Mouse (Mus musculus) Patski (cell line): ENCODE results near the gene Chkb. TPM values are rescaled to one million over a fixed set of nuclear protein-coding genes. Genes with fewer than 3 reads are reported as not detected.

Experiments
- ATAC-seq: fragments of 100-300 bp; one replicate; pipeline ENCODE4 v1.8.0; 2021
- CTCF ChIA-PET: fragments of 350-600 bp; sonication (Branson Sonifier 250); formaldehyde crosslinking; loops from one replicate; lab custom pipeline; 2022; ENCODE audit warnings: inconsistent platforms; lab: Charles Lee
- POLR2A ChIA-PET: fragments of 350-600 bp; sonication (Branson Sonifier 250); formaldehyde crosslinking; loops from one replicate; lab custom pipeline; 2022; ENCODE audit warnings: antibody characterized with exemption, inconsistent platforms; lab: Charles Lee
- DNase-seq: peaks from one replicate; pipeline ENCODE4 v3.0.0-alpha.2; 2011; ENCODE audit warnings: low read depth, low spot score
- H3K27me3 ChIP-seq: fragments of 371-371 bp; one replicate; pipeline ENCODE4 v1.5.1; 2021
- CTCF ChIP-seq: fragments of 100-300 bp; IDR thresholded peaks from one replicate; pipeline ENCODE4 v1.5.1; 2021
- in situ Hi-C: fragments of 300-500 bp; cut with MboI; formaldehyde crosslinking; loops from 3 replicates; pipeline ENCODE4 v1.11.1; 2018; ENCODE audit warnings: low pct_unique_long_range_greater_than_20kb, mixed read lengths
- polyA plus RNA-seq: library from polyadenylated mRNA; unstranded; gene quantifications from one replicate; pipeline ENCODE4 v1.2.3, GENCODE M21; 2021

The Chkb gene
- polyA plus RNA-seq, 1 experiment from 2014 or later = 63.5 TPM

- ATAC-seq (no peak), DNase-seq (no peak)
- in situ Hi-C loops = no loop called here
- CTCF ChIA-PET = interaction anchor here (1.2 kb wide), 1 partner anchor 20 kb away, joined by 3 read pairs; no protein-coding TSS in a partner anchor
- peaks cover 40% of the 10 kb centered on the region for H3K27me3 ChIP-seq
- no peak for TF ChIP-seq CTCF
- POLR2A ChIA-PET = interaction anchor here (1.0 kb wide), 1 partner anchor 9 kb away, joined by 3 read pairs; no protein-coding TSS in a partner anchor
These were observed 30.0 kb downstream of the Chkb start for GRCm38 (mm10) chr15:89399716-89400115.

DNA sequence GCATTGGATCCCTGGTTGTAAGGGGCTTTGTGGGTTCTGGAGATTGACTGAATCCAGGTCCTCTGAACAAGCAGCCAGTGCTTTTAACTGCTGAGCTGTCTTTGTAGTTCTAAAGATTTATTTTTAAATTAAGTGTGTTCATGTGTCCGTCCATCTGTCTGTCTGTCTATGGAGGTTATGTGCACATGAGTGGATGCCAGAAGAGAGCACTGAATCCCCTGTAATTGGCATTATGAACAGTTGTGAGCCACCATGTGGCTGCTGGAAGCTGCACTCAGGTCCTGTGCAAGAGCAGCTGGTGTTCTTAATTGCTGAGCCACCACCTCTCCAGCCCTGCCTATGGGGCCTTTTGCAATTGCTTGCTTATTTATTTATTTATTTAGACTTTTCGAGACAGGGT is 31.6 kb downstream of the Chkb start:
- peaks cover 43% of the 10 kb centered on the region for H3K27me3 ChIP-seq
- no peak for TF ChIP-seq CTCF
- in situ Hi-C loops = no loop called here
- ChIA-PET POLR2A (no interaction called here), CTCF (interaction anchor here (1.8 kb wide), 1 partner anchor 16 kb away, joined by 6 read pairs; no protein-coding TSS in a partner anchor)
- ATAC-seq = no peak
- DNase-seq = no peak

DNA sequence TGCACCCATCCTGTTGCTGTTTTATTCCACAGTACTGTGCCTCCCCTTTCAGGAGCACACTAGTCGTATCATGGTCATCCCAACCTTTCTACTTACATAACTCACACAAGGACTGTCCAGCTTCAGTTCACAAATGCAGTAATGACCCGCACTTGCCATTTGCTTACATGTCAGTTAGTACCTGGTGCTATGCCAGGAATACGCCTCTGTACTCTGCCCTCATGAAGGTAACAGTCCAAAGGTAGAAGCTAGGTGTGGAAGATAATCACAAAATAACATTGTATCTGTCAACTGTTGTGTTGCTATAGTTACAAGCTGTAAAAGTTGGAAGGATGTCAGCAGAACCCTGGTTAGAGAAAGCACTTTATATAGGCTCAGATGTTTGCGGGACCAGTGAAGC is 32.8 kb downstream of the Chkb start:
- ChIA-PET POLR2A (no interaction called here), CTCF (interaction anchor here (1.8 kb wide), 1 partner anchor 17 kb away, joined by 6 read pairs; no protein-coding TSS in a partner anchor)
- in situ Hi-C loops = no loop called here
- DNase-seq = no peak
- no peak for TF ChIP-seq CTCF
- peaks cover 43% of the 10 kb centered on the region for H3K27me3 ChIP-seq
- no peak for ATAC-seq

DNA sequence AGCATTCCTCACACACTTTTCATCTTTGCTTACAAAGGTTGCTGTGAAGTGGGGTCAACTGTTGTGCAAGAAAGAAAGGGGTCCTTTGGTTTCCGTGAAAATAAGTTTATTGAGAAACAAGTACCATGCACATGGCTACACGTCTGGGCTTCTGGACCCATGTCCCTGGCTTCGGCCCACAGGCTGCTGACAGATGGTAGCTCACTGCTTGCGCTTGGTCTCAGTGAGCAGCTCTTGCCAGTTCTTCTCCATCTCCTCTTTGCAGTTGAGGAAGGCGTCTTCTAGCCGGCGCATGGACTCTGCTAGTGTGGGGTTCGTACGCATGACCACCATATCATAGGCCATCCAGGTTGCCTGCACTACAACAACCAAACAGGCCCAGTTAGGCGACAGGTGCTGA is 39.6 kb downstream of the Chkb start:
- ChIA-PET CTCF (interaction anchor here (1.0 kb wide), 2 partner anchors 40 to 61 kb away, joined by 3 read pairs; partner anchors contain the start of genes C730034F03Rik, Chkb and Gm44502), POLR2A (no interaction called here)
- DNase-seq (no peak), ATAC-seq (no peak)
- peaks cover 52% of the 10 kb centered on the region for H3K27me3 ChIP-seq
- in situ Hi-C loops = no loop called here
- no peak for TF ChIP-seq CTCF

DNA sequence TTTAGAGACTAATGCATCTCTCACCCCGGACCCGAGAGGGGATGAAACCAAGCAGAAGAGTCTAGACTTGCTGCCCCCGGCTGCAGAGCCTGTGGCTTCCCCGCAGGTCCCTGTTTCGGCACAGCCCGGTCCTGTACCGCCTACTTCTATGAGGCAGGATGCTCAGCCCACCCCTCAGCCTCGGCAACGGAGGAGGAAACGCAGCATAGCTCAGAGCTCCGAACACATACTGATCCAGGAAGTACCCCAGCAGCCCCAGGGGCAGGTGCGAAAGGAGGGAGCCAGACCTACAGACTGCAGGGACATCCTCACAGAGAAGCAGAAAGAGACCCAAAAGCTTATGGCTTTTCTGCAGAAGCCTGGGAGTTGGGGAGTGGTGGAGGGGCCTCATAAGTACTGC is 42.6 kb downstream of the Chkb start:
- POLR2A ChIA-PET = no interaction called here
- CTCF ChIA-PET = no interaction called here
- ATAC-seq (no peak), DNase-seq (no peak)
- H3K27me3 ChIP-seq = peaks cover 56% of the 10 kb centered on the region
- in situ Hi-C loops = no loop called here
- TF ChIP-seq CTCF = no peak

DNA sequence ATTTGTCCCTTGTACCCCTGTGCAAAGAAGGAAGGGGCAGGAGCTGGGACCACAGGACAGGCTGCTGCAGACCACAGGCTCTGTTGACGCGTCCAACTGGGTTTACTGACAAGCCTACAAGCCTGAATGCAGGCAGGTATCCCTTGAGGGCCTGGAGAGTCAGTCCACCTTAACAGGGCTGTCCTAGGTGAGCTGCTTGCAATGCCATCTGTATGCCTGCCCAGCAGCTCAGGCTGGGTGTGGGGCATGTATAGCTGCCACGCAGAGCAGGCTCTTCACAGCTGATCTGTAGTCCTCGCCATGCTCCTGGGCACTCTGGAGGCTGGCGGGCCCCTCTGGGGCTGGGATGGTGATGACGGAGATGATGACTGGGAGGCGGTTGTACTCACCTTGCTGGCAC is 45.1 kb downstream of the Chkb start, which contains the start of gene Klhdc7b:
TSS of gene Klhdc7b (plus strand) at position 301 of the 400 bp plus-strand sequence.
- in situ Hi-C loops = no loop called here
- ChIA-PET POLR2A (no interaction called here), CTCF (no interaction called here)
- ATAC-seq = no peak
- TF ChIP-seq CTCF = no peak
- no peak for DNase-seq
- peaks cover 60% of the 10 kb centered on the region for H3K27me3 ChIP-seq

DNA sequence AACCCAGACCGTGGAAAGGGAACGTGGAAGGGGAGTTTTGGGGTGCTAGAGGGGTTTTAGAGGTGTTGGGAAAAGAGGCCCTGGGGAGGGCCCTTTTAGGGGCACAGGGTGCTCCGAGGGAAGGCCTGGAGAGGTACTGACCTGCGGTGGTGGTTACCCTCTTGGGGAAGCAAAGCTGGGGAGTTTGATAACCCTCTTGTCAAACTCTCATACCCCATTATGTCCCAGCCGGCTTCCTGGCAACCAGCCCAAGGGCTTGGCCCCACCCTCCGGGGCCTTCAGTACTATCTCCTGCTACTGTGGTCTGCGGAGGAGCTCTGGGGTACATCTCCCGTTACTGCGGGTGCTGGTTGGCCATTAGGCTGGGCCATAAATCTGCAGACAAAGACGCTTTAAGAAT is 50.3 kb downstream of the Chkb start:
- peaks cover 38% of the 10 kb centered on the region for H3K27me3 ChIP-seq
- no peak for TF ChIP-seq CTCF
- POLR2A ChIA-PET = interaction anchor here (0.6 kb wide), 1 partner anchor 22 kb away, joined by 3 read pairs; no protein-coding TSS in a partner anchor
- CTCF ChIA-PET = no interaction called here
- in situ Hi-C loops = loop anchor here (10.0 kb wide), 1 partner anchor 555 kb away; no protein-coding TSS in a partner anchor
- DNase-seq = no peak
- ATAC-seq = no peak

DNA sequence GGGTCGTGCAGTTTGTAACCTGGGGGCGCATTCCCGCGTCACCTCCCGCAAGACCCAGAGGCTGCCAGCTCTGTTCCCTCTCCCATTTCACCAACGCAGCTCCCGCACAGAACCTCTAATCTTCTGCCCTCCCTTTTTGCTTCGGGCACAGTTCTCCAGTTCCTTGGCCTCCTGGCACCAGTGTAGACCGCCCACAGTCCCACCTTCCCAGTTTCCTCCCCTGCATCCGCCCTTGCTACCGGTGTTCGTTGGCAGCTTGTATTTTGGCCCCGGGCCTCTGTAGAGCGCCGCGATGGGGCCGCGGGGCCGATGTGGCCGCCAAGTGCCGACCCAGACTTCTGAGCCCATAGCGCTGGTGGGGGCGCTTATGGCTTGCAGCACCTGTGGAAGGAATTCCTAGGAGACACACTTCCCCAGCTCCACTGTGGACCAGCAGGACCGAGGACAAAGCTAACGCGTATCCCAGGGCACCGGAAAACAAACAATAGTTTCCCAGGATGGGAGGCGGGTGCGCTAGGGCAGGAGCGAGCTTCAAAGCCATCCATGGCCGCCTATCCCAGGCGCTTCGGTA is 50.8 kb downstream of the Chkb start, which contains the start of gene Odf3b:
TSS of gene Odf3b (minus strand) at position 452 of the 571 bp plus-strand sequence.
- POLR2A ChIA-PET = no interaction called here
- CTCF ChIA-PET = no interaction called here
- TF ChIP-seq CTCF = no peak
- peaks cover 34% of the 10 kb centered on the region for H3K27me3 ChIP-seq
- DNase-seq = no peak
- no peak for ATAC-seq
- in situ Hi-C loops = loop anchor here (10.0 kb wide), 1 partner anchor 554 kb away; no protein-coding TSS in a partner anchor

- ChIA-PET POLR2A (no interaction called here), CTCF (no interaction called here)
- no peak for DNase-seq
- TF ChIP-seq CTCF = no peak
- in situ Hi-C loops = loop anchor here (10.0 kb wide), 1 partner anchor 553 kb away; no protein-coding TSS in a partner anchor
- ATAC-seq = no peak
- H3K27me3 ChIP-seq = peaks cover 34% of the 10 kb centered on the region
These were observed 51.5 kb downstream of the Chkb start for GRCm38 (mm10) chr15:89377938-89378828.

GRCm38 (mm10) chr15:89377362-89377761 is 52.3 kb downstream of the Chkb start:
- TF ChIP-seq CTCF = no peak
- POLR2A ChIA-PET = no interaction called here
- no peak for ATAC-seq
- in situ Hi-C loops = loop anchor here (10.0 kb wide), 1 partner anchor 553 kb away; no protein-coding TSS in a partner anchor
- CTCF ChIA-PET = no interaction called here
- DNase-seq = no peak
- H3K27me3 ChIP-seq = peaks cover 32% of the 10 kb centered on the region
